Mouse (Mus musculus) stomach, embryonic 15.5 days (tissue): ENCODE data around the gene Arhgef5. TPM values are rescaled to one million over a fixed set of nuclear protein-coding genes. Genes with fewer than 3 reads are reported as not detected.
A peak's percentile ranks its signal among the peaks of the same experiment; 100 is the strongest.

ENCODE experiments used
- ATAC-seq: fragments of 200-750 bp; cut with Nextera tagmentation; 2 replicates; pipeline ENCODE4 v1.8.0; 2017; ENCODE audit warnings: low read depth, moderate number of reproducible peaks, moderate TSS enrichment; ENCODE audit not compliant: insufficient read depth, low FRiP score
- H3K27ac ChIP-seq: fragments of 300-500 bp; sonication (generic); 2 replicates; pipeline ENCODE4 v1.5.1; 2015; ENCODE audit warnings: mild to moderate bottlenecking, inconsistent platforms
- H3K27me3 ChIP-seq: fragments of 300-500 bp; sonication (generic); replicated peaks from 2 replicates; pipeline ENCODE4 v1.6.1; 2015; ENCODE audit warnings: inconsistent platforms
- H3K36me3 ChIP-seq: fragments of 300-500 bp; sonication (generic); 2 replicates; pipeline ENCODE4 v1.6.1; 2015; ENCODE audit warnings: inconsistent platforms
- H3K4me1 ChIP-seq: fragments of 300-500 bp; sonication (generic); 2 replicates; pipeline ENCODE4 v1.6.1; 2015; ENCODE audit warnings: inconsistent platforms
- H3K4me2 ChIP-seq: fragments of 300-500 bp; sonication (generic); 2 replicates; pipeline ENCODE4 v1.6.1; 2015; ENCODE audit warnings: mild to moderate bottlenecking, inconsistent platforms
- H3K4me3 ChIP-seq: fragments of 300-500 bp; sonication (generic); replicated peaks from 2 replicates; pipeline ENCODE4 v1.5.1; 2015; ENCODE audit warnings: inconsistent platforms
- H3K9ac ChIP-seq: fragments of 300-500 bp; sonication (generic); 2 replicates; pipeline ENCODE4 v1.6.1; 2015; ENCODE audit warnings: inconsistent platforms
- H3K9me3 ChIP-seq: fragments of 300-500 bp; sonication (generic); 2 replicates; pipeline ENCODE4 v1.6.1; 2016; ENCODE audit warnings: inconsistent platforms
- WGBS: fragments of 180-500 bp; shearing (Covaris S2); methylation state at CpG from one replicate; pipeline ENCODE4 v1.1.7; 2015; 5-methylcytosine and 5-hydroxymethylcytosine counted together
- polyA plus RNA-seq: library from polyadenylated mRNA; unstranded; fragments of >200 nt; fragmentation: Nextera tagmentation; extraction: Ambion mirVana; gene quantifications from 2 replicates; pipeline ENCODE4 v1.2.1, GENCODE M21; 2015

Arhgef5 gene
- polyA plus RNA-seq, 1 experiment from 2014 or later: 17.1 TPM

GRCm38 (mm10) chr6:43335619-43336234, 70.3 kb downstream of the Arhgef5 start:
- Histone ChIP-seq H3K9me3 (no peaks in the 10 kb centered on the region), H3K27me3 (no peaks in the 10 kb centered on the region), H3K4me3 (no peak overlapping the region), H3K4me2 (no peak overlapping the region), H3K4me1 (no peaks in the 10 kb centered on the region), H3K36me3 (no peaks in the 10 kb centered on the region), H3K27ac (no peak overlapping the region), H3K9ac (no peak overlapping the region)
- WGBS: 55% methylated on average over 3 of the region's 3 CpGs
- no peak for ATAC-seq

GRCm38 (mm10) chr6:43337491-43337961, 72.1 kb downstream of the Arhgef5 start:
- peak; percentile 92 for ATAC-seq
- 26% methylated on average over 10 of the region's 10 CpGs for WGBS
- no peak overlapping the region for H3K27ac ChIP-seq

DNA sequence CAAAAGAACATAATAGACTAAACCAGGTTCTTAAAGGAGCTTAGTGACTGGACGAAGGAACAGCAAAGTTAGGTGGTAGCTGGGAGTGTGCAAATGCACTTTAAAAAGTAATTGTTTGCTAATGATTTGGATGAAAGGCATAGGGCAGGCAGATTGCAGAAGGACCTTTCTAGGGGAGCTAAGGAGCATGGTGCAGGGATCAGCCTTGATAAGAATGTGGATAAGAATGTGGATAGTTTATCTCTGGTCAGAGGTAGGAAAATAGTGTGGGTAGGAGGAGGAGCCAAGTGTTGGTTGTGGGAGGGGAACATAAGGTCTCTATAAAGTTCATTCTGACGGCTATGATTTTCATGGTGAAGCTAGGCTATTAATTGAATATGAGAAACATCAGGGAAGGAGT, 73.4 kb downstream of the Arhgef5 start:
- Histone ChIP-seq H3K4me3 (no peak overlapping the region), H3K4me1 (no peaks in the 10 kb centered on the region), H3K4me2 (no peak overlapping the region), H3K36me3 (no peaks in the 10 kb centered on the region), H3K9ac (no peak overlapping the region), H3K27me3 (no peaks in the 10 kb centered on the region), H3K27ac (no peak overlapping the region), H3K9me3 (no peaks in the 10 kb centered on the region)
- peak; percentile 73 for ATAC-seq
- WGBS: 48% methylated on average over 2 of the region's 2 CpGs

More at GRCm38 (mm10) chr6:43337491-43337961, 72.1 kb downstream of the Arhgef5 start:
- Histone ChIP-seq H3K9me3 (no peaks in the 10 kb centered on the region), H3K4me1 (no peaks in the 10 kb centered on the region), H3K9ac (no peak overlapping the region), H3K36me3 (no peaks in the 10 kb centered on the region), H3K4me2 (no peak overlapping the region), H3K27me3 (no peaks in the 10 kb centered on the region), H3K4me3 (no peak overlapping the region)

Other genes starting within 250 kb of the Arhgef5 start
- not detected in 2 replicates for gene Olfr441, start 159.2 kb upstream of the Arhgef5 start, polyA plus RNA-seq
- gene Olfr237-ps1, start 119.0 kb upstream of the Arhgef5 start, polyA plus RNA-seq: not detected in 2 replicates
- not detected in 2 replicates for gene Olfr437, start 102.3 kb upstream of the Arhgef5 start, polyA plus RNA-seq
- not detected in 2 replicates for gene Olfr13, start 93.4 kb upstream of the Arhgef5 start, polyA plus RNA-seq
- not detected in 2 replicates for gene Olfr435, start 68.4 kb upstream of the Arhgef5 start, polyA plus RNA-seq
- not detected in 2 replicates for gene Olfr434, start 52.6 kb upstream of the Arhgef5 start, polyA plus RNA-seq
- not detected in 2 replicates for gene Olfr47, start 34.1 kb upstream of the Arhgef5 start, polyA plus RNA-seq
- 0.06 TPM in 1 of 2 replicates, not detected in the other for gene Nobox, start 44.0 kb downstream of the Arhgef5 start, polyA plus RNA-seq